Mouse (Mus musculus) E14TG2a.4 (cell line): Measurements from ENCODE around the gene Scel.

ENCODE experiments used
- CTCF ChIP-seq: conservative IDR thresholded peaks from 2 replicates; pipeline ENCODE4 v1.5.1; 2014; ENCODE audit warnings: low read length
- NANOG ChIP-seq: IDR thresholded peaks from 2 replicates; pipeline ENCODE4 v1.6.1; 2014; ENCODE audit warnings: borderline replicate concordance, low read length, mixed read lengths

- TF ChIP-seq CTCF (no peak), NANOG (no peak)
Measured at GRCm38 (mm10) chr14:103652524-103652923, 139.4 kb downstream of the Scel start.
